Mouse (Mus musculus) bone marrow macrophage, adult 2 months (primary cell): ENCODE measurements at regions not wholly inside any gene's neighbourhood (a gene's known extent, or its start where the extent isn't known, plus 50 kb on each side); places are given as distances from the start of the nearest gene placed in this dataset.

Source experiments
- CTCF ChIP-seq: IDR thresholded peaks from 2 replicates; pipeline ENCODE4 v1.5.1; 2012; ENCODE audit warnings: low read depth, mild to moderate bottlenecking, low read length, moderate library complexity
- POLR2A ChIP-seq: IDR thresholded peaks from 2 replicates; pipeline ENCODE4 v1.6.1; 2012; ENCODE audit warnings: mild to moderate bottlenecking, low read depth, low read length, borderline replicate concordance

DNA sequence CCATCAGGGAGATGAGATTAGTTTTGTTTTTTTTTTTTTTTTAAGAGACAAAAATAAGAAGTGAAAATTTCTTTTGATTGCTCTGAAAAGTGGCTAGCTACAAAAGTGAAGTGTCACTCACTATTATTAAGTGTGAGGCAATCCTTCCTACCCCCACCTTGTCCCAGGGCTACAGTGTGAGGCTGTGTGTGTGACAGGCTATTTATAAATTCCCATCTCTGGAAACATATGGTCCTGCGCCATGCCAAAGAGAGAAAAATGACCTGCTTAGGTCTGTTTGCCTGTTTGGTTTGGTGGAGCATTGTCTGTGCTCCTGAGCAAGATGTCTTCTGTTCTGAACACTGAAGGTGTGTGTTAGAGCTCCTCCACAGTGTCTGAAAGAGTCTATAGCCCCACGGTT lies 199.4 kb upstream of the Lpp start:
- TF ChIP-seq CTCF (no peak), POLR2A (no peak)
